Mouse (Mus musculus): ENCODE measurements around the gene Ccn5.

- TF ChIP-seq CTCF (IDR thresholded peaks at IDR 0.05; ENCODE audit: low read depth) (no peak), EP300 (optimal IDR thresholded peaks at IDR 0.05) (no peak)
Observed at GRCm38 (mm10) chr2:163823771-163824170, 3.1 kb downstream of the Ccn5 start.

Data from stomach, postnatal 0 days (tissue).